Mouse (Mus musculus) thymus, postnatal 36 days (tissue): ENCODE measurements around the gene Plch2.

Experiments used
- DNase-seq, 2 experiments: peaks; one replicate each; pipeline ENCODE4 v3.0.0; 2022; ENCODE audit warnings: mixed read lengths in 2 of 2

The Plch2 gene

GRCm38 (mm10) chr4:154985151-154985777 is 71.3 kb downstream of the Plch2 start:
- no peak for DNase-seq

DNA sequence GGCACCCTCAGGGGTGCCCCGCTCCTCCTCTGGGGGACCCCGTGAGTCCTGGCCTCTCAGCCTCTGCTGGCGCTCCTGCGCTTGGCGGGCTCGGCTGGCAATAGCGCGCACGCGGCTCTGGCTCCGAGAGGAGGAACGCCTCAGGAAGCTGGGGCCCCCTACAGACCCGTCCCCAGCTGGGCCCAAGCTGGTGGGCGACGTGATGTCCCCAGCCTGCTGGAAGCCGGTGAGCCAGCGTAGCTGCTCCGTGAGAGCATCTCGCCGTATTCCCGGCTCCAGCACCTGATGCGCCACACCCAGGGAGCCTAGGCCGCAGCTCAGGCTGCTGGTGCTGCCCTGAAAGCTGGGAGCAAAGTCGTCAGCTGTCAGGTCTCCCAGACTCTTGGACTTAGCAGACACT is 72.8 kb downstream of the Plch2 start:
- no peak for DNase-seq

GRCm38 (mm10) chr4:154982247-154983120 is 74.1 kb downstream of the Plch2 start:
- no peak for DNase-seq

GRCm38 (mm10) chr4:154981530-154981929 is 75.1 kb downstream of the Plch2 start:
- DNase-seq, result peak; percentile 48 to 57

GRCm38 (mm10) chr4:154981076-154981475 is 75.5 kb downstream of the Plch2 start:
- no peak for DNase-seq

- DNase-seq, result no peak
Measured at GRCm38 (mm10) chr4:154980110-154980509, 76.5 kb downstream of the Plch2 start.

GRCm38 (mm10) chr4:154974163-154974611 is 82.4 kb downstream of the Plch2 start:
- no peak for DNase-seq

- DNase-seq, result no peak
Measured at GRCm38 (mm10) chr4:154972546-154972945, 84.0 kb downstream of the Plch2 start.

DNA sequence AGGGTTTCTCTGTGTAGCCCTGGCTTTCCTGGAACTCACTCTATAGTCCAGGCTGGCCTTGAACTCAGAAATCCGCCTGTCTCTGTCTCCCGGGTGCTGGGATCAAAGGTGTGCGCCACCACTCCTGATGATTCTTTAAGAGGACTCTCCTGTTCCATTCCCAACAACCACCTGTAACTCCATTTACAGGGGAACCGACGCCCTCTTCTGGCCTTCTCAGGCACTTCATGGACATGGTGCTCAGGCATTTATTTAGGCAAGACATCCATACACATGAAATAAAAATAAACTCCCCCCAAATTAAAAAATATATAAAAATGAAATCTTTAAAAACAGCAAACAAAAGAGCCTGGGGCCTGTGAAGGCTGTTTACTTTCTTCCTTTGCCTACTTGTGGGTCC is 89.4 kb downstream of the Plch2 start:
- DNase-seq, result peak; percentile 61 to 67

- no peak for DNase-seq
Measured at GRCm38 (mm10) chr4:154965856-154966255, 90.7 kb downstream of the Plch2 start.

DNA sequence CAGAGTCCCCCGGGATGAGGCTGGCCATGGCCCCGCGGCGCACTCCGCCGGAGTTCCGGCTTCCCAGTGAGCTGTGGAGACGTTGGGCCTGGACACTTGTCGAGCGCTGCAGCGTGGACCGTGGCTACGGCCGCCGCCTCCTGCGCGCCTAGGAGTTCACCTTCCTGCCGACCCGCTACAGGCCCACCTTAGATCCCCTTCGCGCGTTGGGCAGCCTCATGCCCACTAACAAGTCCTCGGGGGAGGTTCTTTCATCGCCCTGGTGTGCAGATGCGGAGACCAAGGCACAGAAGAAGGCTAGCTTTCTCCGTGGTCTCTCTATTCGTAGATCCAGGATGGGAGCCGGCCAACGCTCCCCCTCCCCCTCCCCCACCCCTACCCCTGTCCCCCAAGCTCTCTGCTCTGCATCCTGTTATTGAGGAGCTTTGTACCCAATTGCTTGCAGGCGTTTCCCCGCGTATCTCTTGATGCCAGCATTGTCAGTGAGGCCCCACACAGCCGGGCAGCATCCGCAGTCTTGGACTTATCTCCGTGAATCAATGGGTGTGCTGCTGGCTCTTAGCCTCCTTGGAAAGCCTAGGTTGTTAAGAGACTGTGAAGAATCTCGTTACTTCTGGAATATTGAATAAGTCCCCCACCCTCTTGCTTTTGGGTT is 91.9 kb downstream of the Plch2 start:
- DNase-seq, result peak; percentile 47 to 67

DNA sequence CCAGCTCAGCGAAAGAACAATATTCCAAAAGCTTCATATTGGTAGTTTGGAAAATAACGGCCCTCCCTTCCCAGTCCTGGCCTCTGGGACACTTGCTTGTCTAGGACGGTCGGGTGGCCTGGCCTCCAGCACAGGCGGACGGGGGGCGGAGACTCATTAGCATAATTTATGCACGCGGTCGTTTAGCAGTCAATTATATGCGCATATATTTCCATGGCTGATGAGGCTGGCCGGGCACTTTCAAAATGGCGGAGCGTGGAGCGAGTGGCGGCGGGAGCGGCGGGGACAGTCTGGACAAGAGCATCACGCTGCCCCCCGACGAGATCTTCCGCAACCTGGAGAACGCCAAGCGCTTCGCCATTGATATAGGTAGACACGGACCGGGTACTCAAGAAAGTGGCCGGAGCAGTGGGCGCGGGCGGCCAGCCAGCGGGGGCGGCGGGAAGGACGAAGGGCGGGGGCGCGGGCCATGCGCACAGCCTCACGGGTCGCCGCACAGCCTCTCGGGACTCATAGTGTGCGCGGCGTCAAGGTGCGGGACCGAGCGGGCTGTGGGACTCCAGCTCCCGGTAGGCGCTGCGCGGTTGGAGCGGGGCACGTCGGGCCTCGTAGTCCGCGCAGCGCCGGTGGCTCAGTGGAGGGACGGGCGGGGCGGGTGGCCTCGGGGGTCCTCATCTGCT is 92.5 kb downstream of the Plch2 start, which contains the start of gene Pank4:
Gene Pank4, plus strand, starts transcription at position 223 of the 680 bp plus-strand sequence.
- DNase-seq, result peak; percentile 82 to 85

DNA sequence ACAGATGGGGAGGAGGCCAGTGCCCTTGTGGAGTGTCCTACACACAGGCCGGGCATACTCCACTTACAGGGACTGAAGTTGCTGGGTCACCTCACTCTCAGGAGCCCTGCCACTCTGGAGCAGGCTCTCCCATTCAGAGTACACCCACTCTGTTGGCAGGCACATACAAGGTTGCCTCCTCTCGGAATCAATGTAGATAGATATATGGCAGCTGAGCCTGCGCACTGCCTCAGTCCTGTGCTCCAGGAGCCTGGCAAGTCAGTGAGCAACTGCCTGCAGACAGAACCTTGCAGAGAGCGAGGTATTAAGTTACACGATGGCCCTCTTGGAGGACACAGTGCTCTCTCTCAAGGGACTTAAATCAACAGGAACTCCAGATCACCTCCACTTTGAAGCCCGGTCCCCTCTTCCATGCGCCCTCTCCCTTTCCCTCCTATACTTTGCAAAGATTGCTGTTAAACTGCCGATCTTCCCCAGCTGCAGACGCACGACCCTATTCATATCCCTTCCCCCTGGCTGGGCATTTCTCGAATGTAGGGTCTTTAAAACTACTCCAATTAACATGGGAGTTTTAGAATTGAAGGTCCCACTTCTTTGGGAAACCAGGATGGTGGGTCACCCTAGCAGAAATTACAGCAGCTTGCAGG is 93.3 kb downstream of the Plch2 start:
- peak in 1 of 2 experiments; percentile 14 for DNase-seq

DNA sequence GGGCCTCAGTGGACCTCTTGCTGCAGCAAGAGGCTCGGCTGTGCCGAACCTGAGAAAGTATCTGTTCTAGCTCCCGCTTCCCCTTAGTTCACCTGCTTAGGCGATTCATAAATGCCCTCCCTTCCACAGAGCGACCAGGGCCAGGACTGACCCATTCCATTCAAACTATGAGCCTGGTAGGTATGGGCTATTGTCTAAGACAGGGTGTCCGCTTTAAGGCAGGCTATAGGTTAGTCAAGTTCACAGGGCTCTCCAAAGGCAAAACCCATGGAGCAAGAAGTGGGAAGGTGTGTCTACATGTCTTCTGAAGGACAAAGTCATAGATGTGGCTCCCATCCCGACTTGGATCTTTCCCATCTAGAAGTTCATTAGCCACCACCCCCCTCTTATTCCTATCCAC is 93.9 kb downstream of the Plch2 start:
- no peak for DNase-seq

- peak; percentile 67 to 74 for DNase-seq
Measured at GRCm38 (mm10) chr4:154961911-154962310, 94.7 kb downstream of the Plch2 start.

DNA sequence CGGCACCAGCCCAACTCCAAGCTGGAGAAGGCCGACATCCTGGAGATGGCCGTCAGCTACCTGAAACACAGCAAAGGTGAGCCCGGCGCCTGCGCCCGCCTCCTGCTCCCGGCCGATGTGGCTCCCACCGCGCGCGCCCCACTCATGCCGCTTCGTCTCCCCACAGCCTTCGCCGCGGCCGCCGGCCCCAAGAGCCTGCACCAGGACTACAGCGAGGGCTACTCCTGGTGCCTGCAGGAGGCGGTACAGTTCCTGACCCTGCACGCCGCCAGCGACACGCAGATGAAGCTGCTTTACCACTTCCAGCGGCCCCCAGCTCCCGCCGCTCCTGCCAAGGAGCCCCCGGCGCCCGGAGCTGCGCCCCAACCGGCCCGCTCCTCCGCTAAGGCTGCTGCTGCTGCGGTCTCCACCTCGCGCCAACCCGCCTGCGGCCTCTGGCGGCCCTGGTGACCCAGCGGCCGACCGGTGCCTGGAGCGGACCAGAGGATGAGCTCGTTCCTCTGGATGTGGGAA is 95.3 kb downstream of the Plch2 start:
- DNase-seq, result peak; percentile 62 to 68

DNA sequence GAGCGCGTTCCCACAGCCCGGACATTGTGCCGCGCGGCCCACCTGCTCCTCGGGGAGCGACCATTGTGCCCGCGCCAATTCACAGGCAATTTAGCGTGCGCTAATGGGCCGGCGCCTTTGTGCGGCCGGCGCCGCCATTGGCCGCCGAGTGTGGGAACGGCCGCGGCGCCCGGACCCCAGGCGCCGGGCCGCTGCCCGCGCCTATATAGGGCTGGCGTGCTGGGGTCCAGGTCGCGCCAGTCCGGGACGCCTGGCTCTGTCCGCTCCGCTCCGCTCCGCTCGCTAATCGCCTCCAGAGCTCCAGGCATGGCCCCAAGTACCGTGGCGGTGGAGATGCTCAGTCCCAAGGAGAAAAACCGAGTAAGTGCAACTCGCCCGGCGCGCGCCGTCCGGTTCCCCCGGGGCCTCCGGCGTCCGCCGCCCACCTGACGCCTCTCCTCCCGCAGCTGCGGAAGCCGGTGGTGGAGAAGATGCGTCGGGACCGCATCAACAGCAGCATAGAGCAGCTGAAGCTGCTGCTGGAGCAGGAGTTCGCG is 95.8 kb downstream of the Plch2 start, which contains the start of gene Hes5:
Gene Hes5, plus strand, starts transcription at position 234 of the 536 bp plus-strand sequence.
- DNase-seq, result peak in 1 of 2 experiments; percentile 57

DNA sequence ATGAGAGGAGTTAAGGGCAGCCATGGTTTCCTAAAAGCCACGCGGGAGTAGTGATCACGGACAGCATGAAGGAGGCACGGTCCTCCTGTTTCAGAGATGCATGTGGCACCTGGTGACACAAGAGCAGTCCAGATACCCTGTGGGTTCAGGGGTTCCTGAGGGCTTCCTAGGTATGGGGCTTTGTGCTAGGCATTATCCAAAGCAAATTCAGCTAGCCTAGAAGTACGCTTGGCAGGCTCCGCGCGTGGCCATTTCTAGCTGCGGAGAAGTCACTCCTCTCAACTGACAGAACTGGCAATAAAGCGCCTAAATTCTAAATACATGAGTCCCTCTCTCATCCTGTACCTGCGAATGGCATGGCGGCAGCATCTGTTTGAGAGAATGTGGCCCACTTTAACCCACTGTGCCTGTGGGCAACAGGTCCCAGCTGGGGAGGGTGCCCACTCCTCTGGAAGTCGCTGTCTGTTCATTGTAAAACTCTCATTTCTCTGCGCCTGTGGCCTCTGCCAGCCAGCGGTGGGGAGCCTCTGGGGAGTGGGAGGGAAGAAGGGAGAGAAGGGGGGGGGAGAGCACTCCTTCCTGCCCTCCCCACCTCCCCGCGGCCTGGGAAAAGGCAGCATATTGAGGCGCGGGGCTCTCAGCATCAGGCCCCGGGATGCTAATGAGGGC is 96.4 kb downstream of the Plch2 start:
- DNase-seq, result peak; percentile 26 to 33

GRCm38 (mm10) chr4:154958621-154959020 is 98.0 kb downstream of the Plch2 start:
- no peak for DNase-seq

DNA sequence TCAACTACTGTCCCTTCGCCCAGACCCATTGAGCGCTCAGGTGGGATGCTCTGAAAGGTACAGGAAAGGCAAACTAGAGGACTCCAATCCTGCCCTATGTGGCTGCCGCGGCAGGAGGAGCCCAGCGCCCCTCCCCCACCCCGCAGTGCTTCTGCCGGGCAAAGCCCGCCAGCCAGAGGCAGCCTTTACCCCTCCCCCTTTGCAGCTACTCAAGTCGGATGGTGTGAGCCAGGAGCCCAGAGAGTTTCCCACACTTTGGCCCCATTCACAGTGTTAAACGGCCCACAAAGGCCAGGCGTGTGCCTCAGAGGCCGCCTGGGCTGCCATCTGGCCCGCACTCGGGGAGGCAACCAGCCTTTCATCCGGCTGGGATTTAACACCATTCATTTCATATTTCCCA is 98.4 kb downstream of the Plch2 start:
- peak in 1 of 2 experiments; percentile 39 for DNase-seq
